ENCODE assay signal across 23 mouse cellular contexts in the genomic region with DNA sequence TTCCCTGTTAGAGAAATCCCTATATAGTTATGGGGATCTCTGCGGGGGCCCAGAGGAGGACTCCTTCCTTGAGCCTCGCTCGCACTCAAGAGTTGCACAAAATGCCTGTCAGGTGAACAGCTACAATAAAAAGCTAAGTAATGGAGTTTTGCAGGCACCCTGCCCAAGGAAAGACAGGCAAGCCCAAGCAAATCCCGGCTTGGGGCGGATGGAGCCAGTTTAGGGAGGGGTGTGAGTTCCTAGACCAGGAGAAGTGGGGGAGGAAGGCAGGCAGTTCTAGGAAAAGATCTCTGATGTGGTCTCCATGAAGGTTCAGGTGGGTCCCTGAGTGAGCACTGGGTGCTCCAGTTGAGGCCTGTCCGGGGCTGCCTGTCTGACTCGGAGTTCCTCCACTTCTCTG. TPM values are rescaled to one million over a fixed set of nuclear protein-coding genes. Genes with fewer than 3 reads are reported as not detected.
DNase-seq lines count a peak whose midpoint lies in the region; ATAC-seq and TF ChIP-seq lines count a peak whose summit lies in the region.
"Had no signal": no experiment of that assay in that cellular context is flagged by ENCODE, and none has a peak within 500 bp of the region (broad histone marks: within the 10 kb centered on the region; RNA-seq: fewer than 3 reads in every experiment).

No protein-coding gene starts in this region.

- no peak overlapping the region for H3K9ac ChIP-seq in kidney, embryonic 15.5 days
- H3K9ac ChIP-seq: forebrain, embryonic 13.5 days; heart, embryonic 12.5 days; liver, embryonic 15.5 days had no signal

- H3K9me3 ChIP-seq in kidney, embryonic 15.5 days (replicated peaks) = no peaks in the 10 kb centered on the region
- H3K9me3 ChIP-seq in limb, embryonic 10.5 days (replicated peaks) = no peaks in the 10 kb centered on the region
- H3K9me3 ChIP-seq: forebrain, embryonic 13.5 days; heart, embryonic 12.5 days; hindbrain, embryonic 10.5 days; liver, embryonic 15.5 days had no signal

- no peak overlapping the region for H3K27ac ChIP-seq in kidney, adult 2 months (ENCODE audit: insufficient read depth, low read depth, low read length)
- no peak overlapping the region for H3K27ac ChIP-seq in kidney, embryonic 15.5 days
- H3K27ac ChIP-seq in limb, embryonic 10.5 days = 0 out of 2 replicates have a peak overlapping the region, but pooled peaks have one; percentile 15
- H3K27ac ChIP-seq: forebrain, embryonic 13.5 days; hindbrain, embryonic 10.5 days; liver, embryonic 15.5 days; macrophage had no signal

- ATAC-seq in kidney, embryonic 15.5 days (replicated peaks; ENCODE audit: low FRiP score) = no peak
- ATAC-seq: forebrain, embryonic 13.5 days; intestine, postnatal 0 days had no signal

- H3K27me3 ChIP-seq in kidney, adult 2 months (replicated peaks; ENCODE audit: control insufficient read depth, insufficient read depth, low read length) = 0 out of 2 replicates have a peak, but pooled peaks cover 2% of the 10 kb centered on the region
- H3K27me3 ChIP-seq in kidney, embryonic 15.5 days = peaks cover 59% of the 10 kb centered on the region
- H3K27me3 ChIP-seq in limb, embryonic 10.5 days (ENCODE audit: low read depth, poor library complexity, severe bottlenecking) = peaks cover 50% of the 10 kb centered on the region

- H3K36me3 ChIP-seq in kidney, adult 2 months (ENCODE audit: control insufficient read depth, insufficient read depth, low read length) = no peaks in the 10 kb centered on the region
- no peaks in the 10 kb centered on the region for H3K36me3 ChIP-seq in kidney, embryonic 15.5 days
- no peaks in the 10 kb centered on the region for H3K36me3 ChIP-seq in limb, embryonic 10.5 days
- H3K36me3 ChIP-seq: heart, embryonic 12.5 days; hindbrain, embryonic 10.5 days; liver, embryonic 15.5 days had no signal

- peaks cover 3% of the 10 kb centered on the region; the same call in 1 of the 2 replicates for H3K4me1 ChIP-seq in kidney, adult 2 months (ENCODE audit: control insufficient read depth, insufficient read depth, low read length)
- peaks cover 71% of the 10 kb centered on the region for H3K4me1 ChIP-seq in kidney, embryonic 15.5 days
- peaks cover 70% of the 10 kb centered on the region for H3K4me1 ChIP-seq in limb, embryonic 10.5 days

- no peak for TF ChIP-seq POLR2A in kidney, adult 2 months (IDR thresholded peaks at IDR 0.05; ENCODE audit: low read depth, low read length)

- 48% methylated on average over 7 of the region's 7 CpGs for WGBS in kidney, adult 2 months
- 65% methylated on average over 7 of the region's 7 CpGs for WGBS in kidney, embryonic 15.5 days
- WGBS in limb, embryonic 10.5 days = 63% methylated on average over 7 of the region's 7 CpGs

- TF ChIP-seq CTCF in kidney, adult 2 months (conservative IDR thresholded peaks at IDR 0.05; ENCODE audit: insufficient read depth, insufficient read length, low read depth, low read length) = no peak

- peak; percentile 70 for DNase-seq in kidney, adult 2 months
- DNase-seq in R1 (ENCODE audit: low read depth, low spot score) = peak; percentile 67
- peak; percentile 70 for DNase-seq in kidney, adult 9 months
- DNase-seq in limb, embryonic 10.5 days (ENCODE audit: low spot score) = no peak
- DNase-seq in layer of hippocampus, postnatal 36 days = no peak
- DNase-seq in testis, postnatal 10 days (ENCODE audit: low spot score) = no peak
- no peak for DNase-seq in cerebellum, adult 11-12 months
- DNase-seq: adrenal gland, adult 2 months; cerebellum, adult 11 months; cerebellum, postnatal 10 days; gastrocnemius, postnatal 10 days; heart, adult 11 months; heart, postnatal 10 days; liver; thymus, adult 2 months had no signal

- no peak overlapping the region for H3K4me2 ChIP-seq in kidney, embryonic 15.5 days
- H3K4me2 ChIP-seq: forebrain, embryonic 13.5 days had no signal

- H3K4me3 ChIP-seq in kidney, adult 2 months (ENCODE audit: insufficient read depth, low read depth, low read length) = no peak overlapping the region
- H3K4me3 ChIP-seq in kidney, embryonic 15.5 days (replicated peaks) = no peak overlapping the region
- H3K4me3 ChIP-seq in limb, embryonic 10.5 days = no peak overlapping the region
- H3K4me3 ChIP-seq: forebrain, embryonic 13.5 days; hindbrain, embryonic 10.5 days; liver, embryonic 15.5 days had no signal

RNA-seq across cellular contexts. Expression of gene Etv4, which starts 1.5 kb away (rescaled TPM):
- 1.1 and 1.3 TPM in 2 replicates for polyA plus RNA-seq in kidney, adult 2 months (2012; rRNA removed)
- polyA plus RNA-seq in kidney, embryonic 15.5 days (2015; fragmentation: Nextera tagmentation; extraction: Ambion mirVana) = 59.3 and 60.2 TPM in 2 replicates
- polyA plus RNA-seq in limb, embryonic 10.5 days (2016; fragmentation: Nextera tagmentation; extraction: Ambion mirVana) = 37.8 and 48.3 TPM in 2 replicates
- total RNA-seq in layer of hippocampus, postnatal 36 days (2021) = 10 to 100 TPM; 15.1 to 16.3 TPM
- total RNA-seq: neutrophil, adult 5-6 weeks had no signal
- polyA plus RNA-seq: macrophage had no signal

RNA-seq across cellular contexts. Expression of gene Dhx8, which starts 53.9 kb away (rescaled TPM):
- polyA plus RNA-seq in kidney, adult 2 months (2012; rRNA removed) = 9.8 and 10.6 TPM in 2 replicates
- 32.3 and 36.1 TPM in 2 replicates for polyA plus RNA-seq in kidney, embryonic 15.5 days (2015; fragmentation: Nextera tagmentation; extraction: Ambion mirVana)
- 51.7 and 60.5 TPM in 2 replicates for polyA plus RNA-seq in limb, embryonic 10.5 days (2016; fragmentation: Nextera tagmentation; extraction: Ambion mirVana)
- 10 to 100 TPM; 35.6 to 40.4 TPM for total RNA-seq in layer of hippocampus, postnatal 36 days (2021)

Comparison
In these comparisons a context has a peak if more than half of its experiments do, and no peak if none do; other contexts are left out.
1. RNA of gene Etv4, which starts 1.5 kb away (polyA plus RNA-seq): 59.3 to 60.2 TPM in kidney, embryonic 15.5 days and 37.8 to 48.3 TPM in limb, embryonic 10.5 days; 1.1 to 1.3 TPM in kidney, adult 2 months; every median in the first group is over 10 times any median in the second.
2. DNase-seq: peak in kidney, adult 2 months (single experiment), R1 (single experiment) and kidney, adult 9 months (single experiment); none in limb, embryonic 10.5 days (single experiment), layer of hippocampus, postnatal 36 days (0 of 2), testis, postnatal 10 days (single experiment) and cerebellum, adult 11-12 months (single experiment).